ENCODE assay signal across 29 mouse cellular contexts in the genomic region with DNA sequence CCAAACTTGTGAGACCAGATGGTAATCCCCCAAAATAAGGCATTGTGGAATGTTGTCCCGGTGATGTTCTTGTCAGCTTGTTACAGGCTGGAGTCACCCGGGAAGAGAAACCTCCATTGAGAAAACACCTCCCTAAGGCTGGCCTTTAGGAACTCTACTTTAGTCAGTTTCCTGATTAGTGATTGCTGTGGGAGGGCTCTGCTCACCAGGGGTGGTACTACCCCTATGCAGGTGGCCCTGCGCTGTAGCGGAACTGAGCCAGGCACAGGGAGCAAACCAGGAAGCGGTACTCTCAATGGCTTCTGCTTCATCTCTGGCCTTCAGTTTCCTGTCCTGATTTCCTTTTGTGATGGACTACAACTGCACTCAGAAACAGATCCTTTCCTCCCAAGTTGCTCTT. TPM values are rescaled to one million over a fixed set of nuclear protein-coding genes. Genes with fewer than 3 reads are reported as not detected.
DNase-seq lines count a peak whose midpoint lies in the region; ATAC-seq and TF ChIP-seq lines count a peak whose summit lies in the region.
"Had no signal": no experiment of that assay in that cellular context is flagged by ENCODE, and none has a peak within 500 bp of the region (broad histone marks: within the 10 kb centered on the region; RNA-seq: fewer than 3 reads in every experiment).

No protein-coding gene starts in this region.

- 79% methylated on average over 5 of the region's 5 CpGs for WGBS in midbrain, embryonic 11.5 days
- WGBS in midbrain, postnatal 0 days: 63% methylated on average over 5 of the region's 5 CpGs

- TF ChIP-seq CTCF in midbrain, postnatal 0 days (IDR thresholded peaks at IDR 0.05): no peak

- no peak overlapping the region for H3K4me3 ChIP-seq in midbrain, embryonic 11.5 days (ENCODE audit: low read depth, low read length)
- H3K4me3 ChIP-seq in midbrain, postnatal 0 days (ENCODE audit: low read depth, low read length): no peak overlapping the region
- H3K4me3 ChIP-seq: embryonic facial prominence, embryonic 15.5 days; erythroblast, embryonic 14.5 days; forebrain, embryonic 10.5 days; gastrocnemius, adult 2 months; heart, embryonic 13.5 days; hindbrain, embryonic 13.5 days had no signal

- no peak for ATAC-seq in midbrain, embryonic 11.5 days (ENCODE audit: low FRiP score)
- ATAC-seq in midbrain, postnatal 0 days (ENCODE audit: low FRiP score): no peak
- ATAC-seq: forebrain, embryonic 14.5 days; Patski had no signal

- no peak overlapping the region for H3K27ac ChIP-seq in midbrain, embryonic 11.5 days (ENCODE audit: low read depth, low read length)
- no peak overlapping the region for H3K27ac ChIP-seq in midbrain, postnatal 0 days (ENCODE audit: low read depth, low read length)
- H3K27ac ChIP-seq: embryonic facial prominence, embryonic 15.5 days; forebrain, embryonic 10.5 days; gastrocnemius, adult 2 months; heart, embryonic 13.5 days; hindbrain, embryonic 13.5 days had no signal

- DNase-seq in midbrain, embryonic 11.5 days (ENCODE audit: low spot score, missing footprints): peak; percentile 69
- no peak for DNase-seq in midbrain, postnatal 0 days (ENCODE audit: low spot score)
- peak; percentile 12 for DNase-seq in thymus, postnatal 14 days
- no peak for DNase-seq in thymus, postnatal 10 days (ENCODE audit: low spot score in 2 of 2)
- DNase-seq in R1 (ENCODE audit: low read depth, low spot score) (peak; percentile 18), liver (no peak)
- no peak for DNase-seq in right cerebral cortex, postnatal 14 days
- DNase-seq: adrenal gland, postnatal 10 days; cerebellum, adult 11 months; cerebellum, adult 8-10 months; cerebellum, postnatal 14 days; embryo, embryonic 11 days; gastrocnemius, adult 2 months; gastrocnemius, postnatal 25 days; heart, postnatal 4 days had no signal

- no peaks in the 10 kb centered on the region for H3K36me3 ChIP-seq in midbrain, embryonic 11.5 days (ENCODE audit: control insufficient read depth, insufficient read depth, low read length)
- H3K36me3 ChIP-seq in midbrain, postnatal 0 days (ENCODE audit: insufficient read depth, low read length): no peaks in the 10 kb centered on the region
- H3K36me3 ChIP-seq: embryonic facial prominence, embryonic 15.5 days; forebrain, embryonic 10.5 days; G1E; heart, embryonic 13.5 days; hindbrain, embryonic 13.5 days had no signal

- H3K4me1 ChIP-seq in midbrain, embryonic 11.5 days (ENCODE audit: control insufficient read depth, insufficient read depth, low read length): 0 out of 2 replicates have a peak, but pooled peaks cover 2% of the 10 kb centered on the region
- no peaks in the 10 kb centered on the region for H3K4me1 ChIP-seq in midbrain, postnatal 0 days (ENCODE audit: insufficient read depth, low read length)

- no peak overlapping the region for H3K9ac ChIP-seq in midbrain, embryonic 11.5 days (ENCODE audit: low read length)
- H3K9ac ChIP-seq in midbrain, postnatal 0 days (replicated peaks; ENCODE audit: low read length, poor library complexity, severe bottlenecking): no peak overlapping the region
- H3K9ac ChIP-seq: embryonic facial prominence, embryonic 15.5 days; heart, embryonic 13.5 days; hindbrain, embryonic 13.5 days had no signal

- no peaks in the 10 kb centered on the region for H3K9me3 ChIP-seq in midbrain, embryonic 11.5 days (ENCODE audit: control insufficient read depth, low read length)
- no peaks in the 10 kb centered on the region for H3K9me3 ChIP-seq in midbrain, postnatal 0 days (ENCODE audit: low read length)
- H3K9me3 ChIP-seq: embryonic facial prominence, embryonic 15.5 days; forebrain, embryonic 10.5 days; G1E; hindbrain, embryonic 13.5 days had no signal

- H3K4me2 ChIP-seq in midbrain, embryonic 11.5 days: no peak overlapping the region
- H3K4me2 ChIP-seq in midbrain, postnatal 0 days (ENCODE audit: low read depth, low read length, poor library complexity, severe bottlenecking): no peak overlapping the region
- H3K4me2 ChIP-seq: embryonic facial prominence, embryonic 15.5 days; heart, embryonic 13.5 days; hindbrain, embryonic 13.5 days had no signal

- no peaks in the 10 kb centered on the region for H3K27me3 ChIP-seq in midbrain, embryonic 11.5 days (ENCODE audit: control insufficient read depth, insufficient read depth, low read length)
- H3K27me3 ChIP-seq in midbrain, postnatal 0 days (ENCODE audit: insufficient read depth, low read length): no peaks in the 10 kb centered on the region
- H3K27me3 ChIP-seq: embryonic facial prominence, embryonic 15.5 days; heart, embryonic 13.5 days; hindbrain, embryonic 13.5 days; Patski had no signal

RNA-seq across cellular contexts. Expression of gene Alyref2, which starts 3.4 kb away (rescaled TPM):
- 16.2 and 16.8 TPM in 2 replicates for polyA plus RNA-seq in midbrain, embryonic 11.5 days (2014; fragmentation: Nextera tagmentation; extraction: Ambion mirVana)
- total RNA-seq in midbrain, postnatal 0 days (2014; rRNA removed): 9.4 and 14.7 TPM in 2 replicates
- 22.1 and 22.2 TPM in 2 replicates for polyA plus RNA-seq in midbrain, postnatal 0 days (2015; fragmentation: Nextera tagmentation; extraction: Ambion mirVana)

RNA-seq across cellular contexts. Expression of gene Itln1, which starts 35.2 kb away (rescaled TPM):
- not detected in 2 replicates for polyA plus RNA-seq in midbrain, embryonic 11.5 days (2014; fragmentation: Nextera tagmentation; extraction: Ambion mirVana)
- total RNA-seq in midbrain, postnatal 0 days (2014; rRNA removed): not detected in 2 replicates
- polyA plus RNA-seq in midbrain, postnatal 0 days (2015; fragmentation: Nextera tagmentation; extraction: Ambion mirVana): not detected in 2 replicates
- total RNA-seq: adrenal gland, postnatal 10 days; adrenal gland, postnatal 4 days; common myeloid progenitor, adult 5-6 weeks; G1E; gastrocnemius, adult 2 months; gastrocnemius, postnatal 25 days; granulocyte monocyte progenitor cell, adult 5-6 weeks; heart, postnatal 4 days had no signal
- polyA plus RNA-seq: brain, embryonic 14.5 days; embryonic facial prominence, embryonic 11.5 days; erythroblast, embryonic 14.5 days; forebrain, embryonic 10.5 days; forebrain, embryonic 14.5 days; G1E; heart, embryonic 13.5 days; heart, postnatal 0 days; hindbrain, embryonic 13.5 days had no signal

RNA-seq across cellular contexts. Expression of gene Cd244a, which starts 59.1 kb away (rescaled TPM):
- not detected in 2 replicates for polyA plus RNA-seq in midbrain, embryonic 11.5 days (2014; fragmentation: Nextera tagmentation; extraction: Ambion mirVana)
- total RNA-seq in midbrain, postnatal 0 days (2014; rRNA removed): not detected in 2 replicates
- polyA plus RNA-seq in midbrain, postnatal 0 days (2015; fragmentation: Nextera tagmentation; extraction: Ambion mirVana): not detected in 2 replicates
- total RNA-seq: gastrocnemius, postnatal 25 days had no signal
- polyA plus RNA-seq: brain, embryonic 14.5 days; embryonic facial prominence, embryonic 11.5 days; erythroblast, embryonic 14.5 days; forebrain, embryonic 10.5 days; forebrain, embryonic 14.5 days; G1E; Patski had no signal

Comparison
In these comparisons a context has a peak if more than half of its experiments do, and no peak if none do; other contexts are left out.
1. DNase-seq: peak in midbrain, embryonic 11.5 days (single experiment), thymus, postnatal 14 days (single experiment) and R1 (single experiment); none in midbrain, postnatal 0 days (single experiment), thymus, postnatal 10 days (0 of 2), right cerebral cortex, postnatal 14 days (single experiment) and liver (single experiment).